Mouse (Mus musculus) embryonic fibroblast, embryonic 13.5 days (primary cell): ENCODE measurements around the gene Eif4b. TPM values are rescaled to one million over a fixed set of nuclear protein-coding genes. Genes with fewer than 3 reads are reported as not detected.
"Not testable (repeated sequence)": the region's sequence is repeated elsewhere in the genome, so short reads cannot be mapped to it uniquely, and the experiment has no call there.

Source experiments
- H3K27ac ChIP-seq: 2 replicates; pipeline ENCODE4 v1.5.1; 2012; ENCODE audit warnings: low read length, control low read depth, inconsistent platforms; ENCODE audit not compliant: insufficient read depth
- H3K4me1 ChIP-seq: 2 replicates; pipeline ENCODE4 v1.6.1; 2011; ENCODE audit warnings: low read length; ENCODE audit not compliant: control insufficient read depth, insufficient read depth
- H3K4me3 ChIP-seq: 2 replicates; pipeline ENCODE4 v1.5.1; 2011; ENCODE audit warnings: mild to moderate bottlenecking, control low read depth, low read length; ENCODE audit not compliant: insufficient read depth
- CTCF ChIP-seq: IDR thresholded peaks from 2 replicates; pipeline ENCODE4 v1.5.1; 2011; ENCODE audit warnings: mild to moderate bottlenecking, control low read depth, low read length, moderate library complexity, borderline replicate concordance; ENCODE audit not compliant: insufficient read depth
- POLR2A ChIP-seq: IDR thresholded peaks from 2 replicates; pipeline ENCODE4 v1.6.1; 2011; ENCODE audit warnings: low read depth, mild to moderate bottlenecking, control low read depth, low read length, moderate library complexity
- polyA plus RNA-seq: library from polyadenylated mRNA; stranded (reverse); fragments of >200 nt; gene quantifications from 2 replicates; pipeline ENCODE4 v1.2.4, GENCODE M21; 2011; ENCODE audit warnings: low read depth; ENCODE audit not compliant: missing spikeins, insufficient read length

Gene Eif4b
- polyA plus RNA-seq, 1 experiment = 317 TPM

GRCm38 (mm10) chr15:102077111-102077677 lies 3.6 kb downstream of the Eif4b start:
- Histone ChIP-seq H3K4me1 (peaks cover 8% of the 10 kb centered on the region; the same call in 1 of the 2 replicates), H3K4me3 (no peak overlapping the region), H3K27ac (no peak overlapping the region)
- TF ChIP-seq POLR2A = no peak
- no peak for TF ChIP-seq CTCF

DNA sequence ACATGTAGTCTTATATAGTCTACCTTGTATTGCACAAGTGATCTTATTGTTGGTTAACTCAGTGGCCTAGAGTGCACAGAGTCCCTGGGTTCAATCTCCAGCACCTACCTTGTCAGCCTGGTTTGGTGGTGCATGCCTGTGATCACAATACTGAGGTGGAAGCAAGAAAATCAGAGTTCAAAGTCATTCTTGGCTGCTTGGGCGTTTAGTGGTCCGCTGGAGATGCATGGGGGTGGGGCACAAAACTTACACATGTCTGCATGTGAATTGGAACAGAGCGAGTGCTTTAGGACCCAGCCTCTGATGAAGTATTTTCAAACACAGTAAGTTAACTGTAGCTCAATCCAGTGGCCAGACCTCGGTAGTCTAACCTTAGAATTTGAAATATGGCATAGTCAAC lies 5.6 kb downstream of the Eif4b start:
- TF ChIP-seq POLR2A (no peak), CTCF (no peak)

GRCm38 (mm10) chr15:102079924-102080323 lies 6.4 kb downstream of the Eif4b start:
- not testable (repeated sequence) for H3K4me3 ChIP-seq, H3K27ac ChIP-seq, H3K4me1 ChIP-seq

More for the DNA sequence above, 5.6 kb downstream of the Eif4b start:
- Histone ChIP-seq H3K4me1 (peaks cover 8% of the 10 kb centered on the region; the same call in 1 of the 2 replicates), H3K27ac (no peak overlapping the region), H3K4me3 (no peak overlapping the region)

DNA sequence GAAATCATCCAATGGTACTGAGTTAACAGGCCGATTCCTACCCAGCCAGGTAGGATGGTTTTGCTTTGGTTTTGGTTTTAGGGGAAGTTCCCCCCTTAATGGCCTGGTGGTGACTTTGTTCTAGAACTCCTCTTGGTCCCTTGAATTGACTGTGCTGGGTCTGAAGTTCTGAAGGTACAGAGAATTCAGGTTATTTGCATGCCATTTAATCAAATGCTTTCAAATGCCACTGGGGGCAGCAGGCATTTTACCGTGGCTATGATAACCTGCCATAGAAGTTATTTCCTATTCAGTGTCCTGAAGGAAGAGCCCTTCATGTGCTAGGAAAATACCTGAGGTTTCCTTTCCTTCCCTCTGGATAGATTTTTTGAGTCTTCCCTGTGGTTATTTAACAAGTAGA lies 6.9 kb downstream of the Eif4b start:
- Histone ChIP-seq H3K4me3 (no peak overlapping the region), H3K4me1 (peaks cover 6% of the 10 kb centered on the region; the same call in 1 of the 2 replicates), H3K27ac (no peak overlapping the region)
- TF ChIP-seq POLR2A (no peak), CTCF (no peak)

- TF ChIP-seq POLR2A = no peak
- TF ChIP-seq CTCF = no peak
These were observed 8.6 kb downstream of the Eif4b start for GRCm38 (mm10) chr15:102082148-102082547.

DNA sequence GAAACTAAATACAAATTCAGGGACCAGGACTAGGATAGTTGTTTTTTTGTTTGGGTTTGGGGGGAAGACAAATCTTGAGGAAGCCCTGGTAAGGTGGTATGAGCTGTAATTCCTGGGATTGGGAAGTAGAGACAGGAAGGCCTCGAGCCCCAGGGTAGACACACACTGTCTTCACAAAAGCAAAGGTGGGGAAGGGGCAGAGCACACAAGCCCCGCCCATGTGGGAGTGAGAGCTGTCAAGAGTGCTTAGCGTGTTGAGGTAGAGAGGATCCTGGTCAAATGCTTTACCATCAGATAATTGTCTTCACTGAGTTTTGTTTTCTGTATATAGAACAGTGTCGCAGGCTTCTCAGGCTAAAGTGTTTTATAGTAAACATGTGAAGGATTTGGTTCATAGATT lies 9.5 kb downstream of the Eif4b start:
- Histone ChIP-seq H3K4me1 (0 out of 2 replicates have a peak, but pooled peaks cover 4% of the 10 kb centered on the region), H3K4me3 (no peak overlapping the region), H3K27ac (no peak overlapping the region)
- TF ChIP-seq CTCF = no peak
- no peak for TF ChIP-seq POLR2A

More at GRCm38 (mm10) chr15:102082148-102082547, 8.6 kb downstream of the Eif4b start:
- H3K4me1 ChIP-seq = 0 out of 2 replicates have a peak, but pooled peaks cover 4% of the 10 kb centered on the region
- no peak overlapping the region for H3K4me3 ChIP-seq
- H3K27ac ChIP-seq = no peak overlapping the region

GRCm38 (mm10) chr15:102089914-102090585 lies 16.5 kb downstream of the Eif4b start:
- no peak overlapping the region for H3K27ac ChIP-seq
- no peak overlapping the region for H3K4me3 ChIP-seq
- TF ChIP-seq CTCF = no peak
- no peak for TF ChIP-seq POLR2A
- H3K4me1 ChIP-seq = peaks cover 11% of the 10 kb centered on the region

DNA sequence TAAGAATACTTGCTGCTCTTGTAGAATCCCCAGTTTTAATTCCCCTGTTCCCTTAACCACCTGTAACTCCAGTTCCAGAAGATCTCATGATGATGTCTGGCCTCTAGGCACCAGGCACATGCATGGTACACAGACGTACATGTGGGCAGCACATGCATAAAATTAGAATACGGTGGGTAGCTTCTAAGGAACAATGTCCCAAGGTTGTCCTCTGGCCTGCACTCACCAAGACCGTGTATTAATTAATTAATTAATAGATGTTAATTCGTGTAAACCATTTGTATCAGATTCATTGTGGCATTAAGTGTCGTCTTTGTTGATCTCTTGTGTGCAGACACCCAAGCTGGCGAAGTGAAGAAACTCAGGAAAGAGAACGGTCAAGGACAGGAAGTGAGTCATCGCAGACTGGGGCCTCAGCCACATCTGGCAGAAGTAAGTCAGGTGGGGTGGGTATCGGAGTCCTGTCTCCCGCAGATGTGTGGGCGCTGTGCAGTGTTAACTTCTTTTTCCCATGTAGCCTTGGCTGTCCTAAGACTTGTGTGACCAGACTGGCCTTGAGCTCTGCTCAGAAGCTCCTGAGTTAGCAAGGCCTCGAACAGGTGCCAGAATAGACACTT lies 17.6 kb downstream of the Eif4b start:
- peak overlapping the region; percentile 31; the same call in 1 of the 2 replicates for H3K27ac ChIP-seq
- TF ChIP-seq POLR2A (no peak), CTCF (no peak)

GRCm38 (mm10) chr15:102091688-102092087 lies 18.1 kb downstream of the Eif4b start:
- Histone ChIP-seq H3K4me1 (peaks cover 11% of the 10 kb centered on the region), H3K27ac (no peak overlapping the region), H3K4me3 (no peak overlapping the region)
- TF ChIP-seq CTCF (no peak), POLR2A (no peak)

More for the DNA sequence above, 17.6 kb downstream of the Eif4b start:
- Histone ChIP-seq H3K4me3 (no peak overlapping the region), H3K4me1 (peaks cover 11% of the 10 kb centered on the region)

DNA sequence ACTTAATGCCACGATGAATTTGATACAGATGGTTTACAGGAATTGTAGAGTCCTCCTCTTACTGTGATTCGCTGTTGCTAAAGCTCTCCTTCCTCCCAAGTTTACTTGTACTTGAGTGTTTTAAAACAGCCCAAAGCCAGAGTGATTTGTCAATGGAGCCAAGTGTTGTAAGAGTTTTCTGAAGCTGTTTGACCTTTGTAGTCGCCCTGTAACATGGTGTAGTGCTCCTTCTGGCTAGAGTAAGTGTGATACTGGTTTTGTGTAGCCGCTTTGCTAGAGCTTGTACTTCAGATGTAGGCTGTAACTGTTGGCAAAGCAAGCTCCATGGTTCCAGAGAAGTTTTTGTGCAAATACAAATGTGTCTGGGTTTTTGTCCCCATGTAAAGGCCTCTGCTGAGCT lies 18.6 kb downstream of the Eif4b start:
- no peak for TF ChIP-seq POLR2A
- no peak for TF ChIP-seq CTCF
- H3K27ac ChIP-seq = no peak overlapping the region
- no peak overlapping the region for H3K4me3 ChIP-seq
- H3K4me1 ChIP-seq = peaks cover 13% of the 10 kb centered on the region
